ENCODE assay signal across 10 mouse cellular contexts in the genomic region with DNA sequence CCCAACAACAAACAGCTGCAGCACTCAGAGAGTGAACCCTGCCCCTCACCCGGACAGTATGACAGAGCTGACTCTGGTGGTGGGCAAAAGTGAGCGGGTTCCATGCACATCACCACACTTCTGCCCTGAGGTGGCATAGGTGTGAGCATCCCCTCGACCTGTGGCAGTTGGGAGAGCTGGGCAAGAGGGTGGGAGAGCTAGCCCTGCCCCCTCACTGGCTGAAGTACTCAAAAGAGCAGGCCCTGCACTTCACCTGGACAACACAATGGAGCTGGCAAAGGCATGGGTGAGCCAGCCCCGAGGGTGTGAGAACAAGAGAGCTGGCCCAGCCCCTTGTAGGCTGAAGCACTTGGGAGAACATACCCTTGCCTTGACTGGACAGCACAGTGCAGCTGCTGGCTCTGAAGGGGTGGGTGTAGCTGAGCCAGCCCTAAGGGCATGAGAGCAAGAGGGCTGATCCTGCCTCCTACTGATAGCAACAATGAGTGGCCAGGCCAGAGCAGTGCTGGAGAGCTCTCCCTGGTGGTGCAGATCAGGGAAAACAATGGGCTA.
DNase-seq lines count a peak whose midpoint lies in the region; ATAC-seq and TF ChIP-seq lines count a peak whose summit lies in the region.
"Had no signal": no experiment of that assay in that cellular context is flagged by ENCODE, and none has a peak within 500 bp of the region (broad histone marks: within the 10 kb centered on the region; RNA-seq: fewer than 3 reads in every experiment).

No protein-coding gene starts in this region.

- no peak overlapping the region for H3K9ac ChIP-seq in forebrain, embryonic 16.5 days (replicated peaks; ENCODE audit: low read depth, low read length)
- no peak overlapping the region for H3K9ac ChIP-seq in neural tube, embryonic 14.5 days (replicated peaks; ENCODE audit: low read depth, low read length)
- H3K9ac ChIP-seq: limb, embryonic 12.5 days had no signal

- 56% methylated on average over 4 of the region's 4 CpGs for WGBS in lung, adult 2 months
- 40% methylated on average over 4 of the region's 4 CpGs for WGBS in forebrain, embryonic 16.5 days
- 58% methylated on average over 4 of the region's 4 CpGs for WGBS in neural tube, embryonic 14.5 days

- H3K4me1 ChIP-seq in lung, adult 2 months (ENCODE audit: control insufficient read depth, insufficient read depth, low read length) = no peaks in the 10 kb centered on the region
- no peaks in the 10 kb centered on the region for H3K4me1 ChIP-seq in forebrain, embryonic 16.5 days (replicated peaks; ENCODE audit: control insufficient read depth, insufficient read depth, low read length)
- no peaks in the 10 kb centered on the region for H3K4me1 ChIP-seq in neural tube, embryonic 14.5 days (ENCODE audit: control insufficient read depth, insufficient read depth, low read length)
- H3K4me1 ChIP-seq: limb, embryonic 12.5 days had no signal

- H3K4me2 ChIP-seq in forebrain, embryonic 16.5 days (ENCODE audit: low read length) = no peak overlapping the region
- no peak overlapping the region for H3K4me2 ChIP-seq in neural tube, embryonic 14.5 days (ENCODE audit: low read depth, low read length)
- H3K4me2 ChIP-seq: limb, embryonic 12.5 days had no signal

- no peak overlapping the region for H3K27ac ChIP-seq in forebrain, embryonic 16.5 days (ENCODE audit: low read length)
- H3K27ac ChIP-seq in neural tube, embryonic 14.5 days (ENCODE audit: low read depth, low read length) = no peak overlapping the region
- H3K27ac ChIP-seq: limb, embryonic 12.5 days had no signal

- H3K9me3 ChIP-seq in forebrain, embryonic 16.5 days (ENCODE audit: control insufficient read depth, low read length) = no peaks in the 10 kb centered on the region
- no peaks in the 10 kb centered on the region for H3K9me3 ChIP-seq in neural tube, embryonic 14.5 days (ENCODE audit: control insufficient read depth, low read length)
- H3K9me3 ChIP-seq: limb, embryonic 12.5 days had no signal

- H3K4me3 ChIP-seq in lung, adult 2 months (replicated peaks; ENCODE audit: extremely low read depth, low read depth, low read length) = no peak overlapping the region
- H3K4me3 ChIP-seq in forebrain, embryonic 16.5 days (replicated peaks; ENCODE audit: low read length) = no peak overlapping the region
- no peak overlapping the region for H3K4me3 ChIP-seq in neural tube, embryonic 14.5 days (ENCODE audit: low read depth, low read length)
- H3K4me3 ChIP-seq: limb, embryonic 12.5 days had no signal

- peak; percentile 26; the same call in 1 of the 2 replicates for ATAC-seq in forebrain, embryonic 16.5 days
- ATAC-seq in neural tube, embryonic 14.5 days (ENCODE audit: low read depth) = peak; percentile 41; the same call in 1 of the 2 replicates

- peak; percentile 4 for DNase-seq in embryo, embryonic 11 days
- DNase-seq in embryo, embryonic 10.5 days (ENCODE audit: low spot score) = no peak
- DNase-seq in lung, adult 2 months = no peak
- DNase-seq in lung, postnatal 14 days = no peak
- no peak for DNase-seq in layer of hippocampus, adult 9-11 months
- DNase-seq in urinary bladder, postnatal 4 days (ENCODE audit: low spot score in 2 of 2) = no peak
- DNase-seq: B cell, adult 2 months had no signal

- H3K27me3 ChIP-seq in forebrain, embryonic 16.5 days (replicated peaks; ENCODE audit: control insufficient read depth, insufficient read depth, low read length) = no peaks in the 10 kb centered on the region
- no peaks in the 10 kb centered on the region for H3K27me3 ChIP-seq in neural tube, embryonic 14.5 days (ENCODE audit: control insufficient read depth, insufficient read depth, low read length)
- H3K27me3 ChIP-seq: limb, embryonic 12.5 days had no signal

- TF ChIP-seq CTCF in lung, adult 2 months (IDR thresholded peaks at IDR 0.05; ENCODE audit: insufficient read depth, low read length) = 0 out of 2 replicates have a peak, but pooled peaks have one; percentile 3

- no peak for TF ChIP-seq POLR2A in lung, adult 2 months (IDR thresholded peaks at IDR 0.05; ENCODE audit: borderline replicate concordance, extremely low read depth, low read depth, low read length)

- H3K36me3 ChIP-seq in forebrain, embryonic 16.5 days (ENCODE audit: control insufficient read depth, insufficient read depth) = no peaks in the 10 kb centered on the region
- H3K36me3 ChIP-seq in neural tube, embryonic 14.5 days (ENCODE audit: control insufficient read depth, insufficient read depth, low read length) = no peaks in the 10 kb centered on the region
- H3K36me3 ChIP-seq: limb, embryonic 12.5 days had no signal
